Mouse (Mus musculus): Measurements from ENCODE around the gene Rad51d. TPM values are rescaled to one million over a fixed set of nuclear protein-coding genes. Genes with fewer than 3 reads are reported as not detected.

Rad51d gene
- polyA plus RNA-seq, 1 experiment, result 16.4 TPM

- H3K27ac ChIP-seq (ENCODE audit: insufficient read depth, low read depth, low read length), result no peak overlapping the region
These were observed 59.2 kb downstream of the Rad51d start for GRCm38 (mm10) chr11:82831008-82831893.

GRCm38 (mm10) chr11:82826818-82827217 lies 63.6 kb downstream of the Rad51d start:
- Histone ChIP-seq H3K4me1 (ENCODE audit: control insufficient read depth, insufficient read depth, low read length) (peaks cover 11% of the 10 kb centered on the region), H3K27ac (ENCODE audit: insufficient read depth, low read depth, low read length) (no peak overlapping the region), H3K4me3 (ENCODE audit: insufficient read depth, low read length) (no peak overlapping the region)
- no peak for TF ChIP-seq POLR2A (IDR thresholded peaks at IDR 0.05; ENCODE audit: borderline replicate concordance, low read depth, low read length)
- no peak for TF ChIP-seq CTCF (IDR thresholded peaks at IDR 0.05; ENCODE audit: low read depth, low read length)

More at GRCm38 (mm10) chr11:82831008-82831893, 59.2 kb downstream of the Rad51d start:
- H3K4me1 ChIP-seq (ENCODE audit: control insufficient read depth, insufficient read depth, low read length), result peaks cover 20% of the 10 kb centered on the region
- H3K4me3 ChIP-seq (ENCODE audit: insufficient read depth, low read length), result no peak overlapping the region
- no peak for TF ChIP-seq POLR2A (IDR thresholded peaks at IDR 0.05; ENCODE audit: borderline replicate concordance, low read depth, low read length)
- no peak for TF ChIP-seq CTCF (IDR thresholded peaks at IDR 0.05; ENCODE audit: low read depth, low read length)

Other genes with a start within 250 kb of the Rad51d start
- gene Cct6b, start 126.3 kb downstream of the Rad51d start, polyA plus RNA-seq (2012; ENCODE audit: insufficient read depth, insufficient read length, missing spikeins), result 0.51 and 0.60 TPM in 2 replicates
- 20.4 and 23.4 TPM in 2 replicates for gene Zfp830, start 126.3 kb downstream of the Rad51d start, polyA plus RNA-seq (2012; ENCODE audit: insufficient read depth, insufficient read length, missing spikeins)
- 6.6 and 9.0 TPM in 2 replicates for gene Lig3, start 109.5 kb downstream of the Rad51d start, polyA plus RNA-seq (2012; ENCODE audit: insufficient read depth, insufficient read length, missing spikeins)
- 11.7 and 12.7 TPM in 2 replicates for gene Rffl, start 19.4 kb downstream of the Rad51d start, polyA plus RNA-seq (2012; ENCODE audit: insufficient read depth, insufficient read length, missing spikeins)
- not detected in 2 replicates for gene Fndc8, start 1.5 kb upstream of the Rad51d start, polyA plus RNA-seq (2012; ENCODE audit: insufficient read depth, insufficient read length, missing spikeins)
- gene Nle1, start 17.8 kb upstream of the Rad51d start, polyA plus RNA-seq (2012; ENCODE audit: insufficient read depth, insufficient read length, missing spikeins), result 3.8 and 10.3 TPM in 2 replicates
- not detected in 2 replicates for gene Unc45b, start 19.9 kb upstream of the Rad51d start, polyA plus RNA-seq (2012; ENCODE audit: insufficient read depth, insufficient read length, missing spikeins)
- 97.8 and 116 TPM in 2 replicates for gene Slfn5, start 60.7 kb upstream of the Rad51d start, polyA plus RNA-seq (2012; ENCODE audit: insufficient read depth, insufficient read length, missing spikeins)
- 19.8 and 21.1 TPM in 2 replicates for gene Slfn9, start 101.2 kb upstream of the Rad51d start, polyA plus RNA-seq (2012; ENCODE audit: insufficient read depth, insufficient read length, missing spikeins)
- gene Slfn8, start 130.2 kb upstream of the Rad51d start, polyA plus RNA-seq (2012; ENCODE audit: insufficient read depth, insufficient read length, missing spikeins), result 63.6 and 69.5 TPM in 2 replicates
- 346 and 355 TPM in 2 replicates for gene Slfn2, start 174.5 kb upstream of the Rad51d start, polyA plus RNA-seq (2012; ENCODE audit: insufficient read depth, insufficient read length, missing spikeins)
- 12.5 and 15.4 TPM in 2 replicates for gene Slfn1, start 226.2 kb upstream of the Rad51d start, polyA plus RNA-seq (2012; ENCODE audit: insufficient read depth, insufficient read length, missing spikeins)

Measured in bone marrow macrophage, adult 2 months (primary cell).